ENCODE assay signal across 7 mouse cellular contexts in genomic region chr12:32379731-32380130, GRCm38 (mm10). TPM values are rescaled to one million over a fixed set of nuclear protein-coding genes. Genes with fewer than 3 reads are reported as not detected.
DNase-seq lines count a peak whose midpoint lies in the region; ATAC-seq and TF ChIP-seq lines count a peak whose summit lies in the region.

No protein-coding gene starts in this region.

- intact Hi-C loops in left cerebral cortex, postnatal 25 days (cut with DNase I) = loop anchor here (1.0 to 5.0 kb wide), 3 partner anchors 87 to 441 kb away; partner anchors contain the start of gene Hbp1

- WGBS in lung, embryonic 15.5 days = under 1% methylated on average over 28 of the region's 28 CpGs
- 6% methylated on average over 28 of the region's 28 CpGs for WGBS in limb, embryonic 10.5 days
- under 1% methylated on average over 28 of the region's 28 CpGs for WGBS in olfactory bulb, adult 2 months

- ATAC-seq in lung, embryonic 15.5 days (ENCODE audit: borderline replicate concordance, extremely low read depth, low FRiP score, low TSS enrichment) = no peak; the same call in 1 of the 2 replicates

- no peaks in the 10 kb centered on the region for H3K9me3 ChIP-seq in lung, embryonic 15.5 days
- no peaks in the 10 kb centered on the region for H3K9me3 ChIP-seq in limb, embryonic 10.5 days (replicated peaks)

- no peak for TF ChIP-seq CTCF in embryonic fibroblast, embryonic 13.5 days (IDR thresholded peaks at IDR 0.05; ENCODE audit: borderline replicate concordance, insufficient read depth, low read length)
- TF ChIP-seq CTCF in olfactory bulb, adult 2 months (IDR thresholded peaks at IDR 0.05; ENCODE audit: insufficient read depth, low read depth, low read length) = no peak

- peaks cover 22% of the 10 kb centered on the region for H3K4me1 ChIP-seq in lung, embryonic 15.5 days
- H3K4me1 ChIP-seq in embryonic fibroblast, embryonic 13.5 days (ENCODE audit: control insufficient read depth, insufficient read depth, low read length) = peaks cover 4% of the 10 kb centered on the region; the same call in 1 of the 2 replicates
- peaks cover 8% of the 10 kb centered on the region; the same call in 1 of the 2 replicates for H3K4me1 ChIP-seq in limb, embryonic 10.5 days
- no peaks in the 10 kb centered on the region for H3K4me1 ChIP-seq in olfactory bulb, adult 2 months (ENCODE audit: control insufficient read depth, insufficient read depth, low read length)

- H3K36me3 ChIP-seq in lung, embryonic 15.5 days = no peaks in the 10 kb centered on the region
- peaks cover 3% of the 10 kb centered on the region; the same call in 1 of the 2 replicates for H3K36me3 ChIP-seq in limb, embryonic 10.5 days

- DNase-seq in lung, postnatal 10 days = no peak
- DNase-seq in limb, embryonic 10.5 days (ENCODE audit: low spot score) = no peak
- DNase-seq in layer of hippocampus, adult 9-11 months = no peak
- no peak for DNase-seq in left cerebral cortex, postnatal 25 days (ENCODE audit: low spot score in 2 of 2)

- peak overlapping the region; percentile 96 for H3K27ac ChIP-seq in lung, embryonic 15.5 days
- no peak overlapping the region for H3K27ac ChIP-seq in embryonic fibroblast, embryonic 13.5 days (ENCODE audit: insufficient read depth, low read length)
- peak overlapping the region; percentile 97 for H3K27ac ChIP-seq in limb, embryonic 10.5 days
- no peak overlapping the region for H3K27ac ChIP-seq in olfactory bulb, adult 2 months (ENCODE audit: insufficient read depth, low read depth, low read length)

- H3K27me3 ChIP-seq in lung, embryonic 15.5 days = no peaks in the 10 kb centered on the region
- no peaks in the 10 kb centered on the region for H3K27me3 ChIP-seq in limb, embryonic 10.5 days (ENCODE audit: low read depth, poor library complexity, severe bottlenecking)

- H3K9ac ChIP-seq in lung, embryonic 15.5 days = peak overlapping the region; percentile 83

- H3K4me3 ChIP-seq in lung, embryonic 15.5 days = peak overlapping the region; percentile 79
- H3K4me3 ChIP-seq in embryonic fibroblast, embryonic 13.5 days (ENCODE audit: insufficient read depth, low read length) = peak overlapping the region; percentile 76
- H3K4me3 ChIP-seq in limb, embryonic 10.5 days = peak overlapping the region; percentile 80
- H3K4me3 ChIP-seq in olfactory bulb, adult 2 months (ENCODE audit: insufficient read depth, low read depth, low read length) = peak overlapping the region; percentile 83

- peak overlapping the region; percentile 80 for H3K4me2 ChIP-seq in lung, embryonic 15.5 days

- TF ChIP-seq POLR2A in embryonic fibroblast, embryonic 13.5 days (IDR thresholded peaks at IDR 0.05; ENCODE audit: low read depth, low read length) = no peak
- no peak for TF ChIP-seq POLR2A in olfactory bulb, adult 2 months (IDR thresholded peaks at IDR 0.05; ENCODE audit: insufficient read depth, low read depth, low read length)

RNA-seq across cellular contexts. Expression of gene Ccdc71l, which starts 1.2 kb away (rescaled TPM):
- polyA plus RNA-seq in lung, embryonic 15.5 days (2015; fragmentation: Nextera tagmentation; extraction: Ambion mirVana) = 2.9 and 3.4 TPM in 2 replicates
- polyA plus RNA-seq in embryonic fibroblast, embryonic 13.5 days (2011; ENCODE audit: insufficient read length, low read depth, missing spikeins) = 8.6 and 8.9 TPM in 2 replicates
- 2.3 and 3.5 TPM in 2 replicates for polyA plus RNA-seq in limb, embryonic 10.5 days (2016; fragmentation: Nextera tagmentation; extraction: Ambion mirVana)
- not detected in 2 replicates for polyA plus RNA-seq in olfactory bulb, adult 2 months (2012; ENCODE audit: insufficient read depth, insufficient read length, low replicate concordance, missing spikeins)
- 10 to 100 TPM; 13.2 to 14.0 TPM for total RNA-seq in left cerebral cortex, postnatal 25 days (2021)

Comparison
In these comparisons a context has a peak if more than half of its experiments do, and no peak if none do; other contexts are left out.
1. H3K27ac ChIP-seq: peak in lung, embryonic 15.5 days (single experiment) and limb, embryonic 10.5 days (single experiment); none in embryonic fibroblast, embryonic 13.5 days (single experiment) and olfactory bulb, adult 2 months (single experiment).
2. Peak in every context shown above with its lines, with median percentiles within 50 percentile points of each other: H3K4me3 ChIP-seq.